Mouse (Mus musculus): Measurements from ENCODE around the gene Fut2.

DNA sequence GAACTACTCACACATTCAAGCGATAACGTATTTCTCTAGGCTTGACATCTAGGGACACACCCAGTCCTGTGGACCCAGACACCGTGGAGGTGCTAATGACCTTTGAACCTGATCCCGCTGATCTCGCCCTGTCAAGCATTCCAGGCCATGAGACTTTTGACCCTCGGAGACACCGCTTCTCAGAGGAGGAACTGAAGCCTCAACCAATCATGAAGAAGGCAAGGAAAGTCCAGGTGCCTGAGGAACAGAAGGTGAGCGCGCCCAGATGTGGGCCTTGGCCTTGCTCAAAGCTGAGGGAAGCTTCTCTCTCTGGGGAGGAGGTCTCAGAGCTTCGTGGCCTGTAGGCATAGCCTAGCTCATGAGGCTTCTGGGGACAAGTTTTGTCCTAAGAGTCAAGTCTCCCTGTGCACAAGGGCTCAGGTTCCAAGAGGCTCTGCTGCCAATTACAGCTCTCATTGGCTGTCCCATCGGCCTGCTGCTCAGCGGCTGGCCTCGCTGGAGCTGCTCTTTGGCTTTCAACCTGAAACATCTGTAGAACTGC lies 42.1 kb upstream of the Fut2 start:
- TF ChIP-seq POLR2A (IDR thresholded peaks at IDR 0.05; ENCODE audit: low read depth, low read length) (no peak), CTCF (IDR thresholded peaks at IDR 0.05; ENCODE audit: borderline replicate concordance, insufficient read depth, low read length) (no peak)
